Mouse (Mus musculus): ENCODE data around the gene Gm45062. TPM values are rescaled to one million over a fixed set of nuclear protein-coding genes. Genes with fewer than 3 reads are reported as not detected.
"Not testable (repeated sequence)": the region's sequence is repeated elsewhere in the genome, so short reads cannot be mapped to it uniquely, and the experiment has no call there.

Gene Gm45062
- polyA plus RNA-seq, 1 experiment from 2014 or later: 5.5 TPM

- Histone ChIP-seq H3K9ac (no peak overlapping the region), H3K27me3 (no peaks in the 10 kb centered on the region), H3K4me3 (no peak overlapping the region), H3K4me1 (replicated peaks) (peaks cover 4% of the 10 kb centered on the region), H3K36me3 (no peaks in the 10 kb centered on the region), H3K9me3 (replicated peaks) (no peaks in the 10 kb centered on the region), H3K27ac (no peak overlapping the region), H3K4me2 (no peak overlapping the region)
- no peak for ATAC-seq (replicated peaks; ENCODE audit: insufficient number of reproducible peaks, insufficient read depth, low FRiP score, low read depth)
- WGBS: 83% methylated on average over 2 of the region's 2 CpGs
Measured at GRCm38 (mm10) chr6:8319591-8319990, 60.3 kb downstream of the Gm45062 start.

GRCm38 (mm10) chr6:8331496-8331895 lies 72.2 kb downstream of the Gm45062 start:
- not testable (repeated sequence) for ATAC-seq (replicated peaks; ENCODE audit: insufficient number of reproducible peaks, insufficient read depth, low FRiP score, low read depth)
- 96% methylated on average over 3 of the region's 3 CpGs for WGBS

GRCm38 (mm10) chr6:8333380-8333779 lies 74.1 kb downstream of the Gm45062 start:
- Histone ChIP-seq H3K4me2 (no peak overlapping the region), H3K4me3 (no peak overlapping the region), H3K4me1 (replicated peaks) (no peaks in the 10 kb centered on the region), H3K27me3 (no peaks in the 10 kb centered on the region), H3K9ac (no peak overlapping the region), H3K27ac (no peak overlapping the region), H3K9me3 (replicated peaks) (no peaks in the 10 kb centered on the region), H3K36me3 (no peaks in the 10 kb centered on the region)
- 94% methylated on average over 1 of the region's 1 CpGs for WGBS
- ATAC-seq (replicated peaks; ENCODE audit: insufficient number of reproducible peaks, insufficient read depth, low FRiP score, low read depth): no peak

More at GRCm38 (mm10) chr6:8331496-8331895, 72.2 kb downstream of the Gm45062 start:
- H3K27ac ChIP-seq; H3K27me3 ChIP-seq; H3K4me3 ChIP-seq; H3K4me1 ChIP-seq (replicated peaks); H3K9me3 ChIP-seq (replicated peaks); H3K4me2 ChIP-seq; H3K9ac ChIP-seq; H3K36me3 ChIP-seq: not testable (repeated sequence)

GRCm38 (mm10) chr6:8336487-8337390 lies 77.5 kb downstream of the Gm45062 start:
- 78% methylated on average over 9 of the region's 9 CpGs for WGBS
- no peaks in the 10 kb centered on the region for H3K4me1 ChIP-seq (replicated peaks)

GRCm38 (mm10) chr6:8339453-8339852 lies 80.2 kb downstream of the Gm45062 start:
- no peak overlapping the region for H3K9ac ChIP-seq

More at GRCm38 (mm10) chr6:8336487-8337390, 77.5 kb downstream of the Gm45062 start:
- Histone ChIP-seq H3K27me3 (no peaks in the 10 kb centered on the region), H3K27ac (no peak overlapping the region), H3K9me3 (replicated peaks) (no peaks in the 10 kb centered on the region), H3K4me3 (no peak overlapping the region), H3K9ac (no peak overlapping the region), H3K36me3 (no peaks in the 10 kb centered on the region), H3K4me2 (no peak overlapping the region)
- ATAC-seq (replicated peaks; ENCODE audit: insufficient number of reproducible peaks, insufficient read depth, low FRiP score, low read depth): no peak

GRCm38 (mm10) chr6:8343271-8343670 lies 84.0 kb downstream of the Gm45062 start:
- Histone ChIP-seq H3K36me3 (no peaks in the 10 kb centered on the region), H3K9me3 (replicated peaks) (no peaks in the 10 kb centered on the region), H3K4me3 (no peak overlapping the region), H3K27me3 (no peaks in the 10 kb centered on the region), H3K9ac (no peak overlapping the region), H3K4me2 (no peak overlapping the region), H3K27ac (no peak overlapping the region), H3K4me1 (replicated peaks) (no peaks in the 10 kb centered on the region)
- no peak for ATAC-seq (replicated peaks; ENCODE audit: insufficient number of reproducible peaks, insufficient read depth, low FRiP score, low read depth)
- WGBS: 79% methylated on average over 4 of the region's 4 CpGs

More at GRCm38 (mm10) chr6:8339453-8339852, 80.2 kb downstream of the Gm45062 start:
- Histone ChIP-seq H3K36me3 (no peaks in the 10 kb centered on the region), H3K4me2 (no peak overlapping the region), H3K9me3 (replicated peaks) (no peaks in the 10 kb centered on the region), H3K27me3 (no peaks in the 10 kb centered on the region), H3K4me1 (replicated peaks) (no peaks in the 10 kb centered on the region), H3K4me3 (no peak overlapping the region), H3K27ac (no peak overlapping the region)
- ATAC-seq (replicated peaks; ENCODE audit: insufficient number of reproducible peaks, insufficient read depth, low FRiP score, low read depth): no peak
- 86% methylated on average over 6 of the region's 6 CpGs for WGBS

GRCm38 (mm10) chr6:8345219-8345856 lies 86.1 kb downstream of the Gm45062 start:
- 69% methylated on average over 5 of the region's 5 CpGs for WGBS
- H3K4me1 ChIP-seq (replicated peaks): no peaks in the 10 kb centered on the region
- no peak for ATAC-seq (replicated peaks; ENCODE audit: insufficient number of reproducible peaks, insufficient read depth, low FRiP score, low read depth)
- no peak overlapping the region for H3K27ac ChIP-seq
- H3K36me3 ChIP-seq: no peaks in the 10 kb centered on the region
- no peak overlapping the region for H3K4me2 ChIP-seq
- H3K27me3 ChIP-seq: no peaks in the 10 kb centered on the region
- no peaks in the 10 kb centered on the region for H3K9me3 ChIP-seq (replicated peaks)
- no peak overlapping the region for H3K9ac ChIP-seq
- H3K4me3 ChIP-seq: no peak overlapping the region

- no peaks in the 10 kb centered on the region for H3K27me3 ChIP-seq
- no peak overlapping the region for H3K9ac ChIP-seq
- ATAC-seq (replicated peaks; ENCODE audit: insufficient number of reproducible peaks, insufficient read depth, low FRiP score, low read depth): no peak
- WGBS: 71% methylated on average over 2 of the region's 2 CpGs
- H3K4me2 ChIP-seq: no peak overlapping the region
- no peak overlapping the region for H3K27ac ChIP-seq
- no peaks in the 10 kb centered on the region for H3K4me1 ChIP-seq (replicated peaks)
- H3K4me3 ChIP-seq: no peak overlapping the region
- H3K9me3 ChIP-seq (replicated peaks): no peaks in the 10 kb centered on the region
- no peaks in the 10 kb centered on the region for H3K36me3 ChIP-seq
Measured at GRCm38 (mm10) chr6:8347154-8347553, 87.9 kb downstream of the Gm45062 start.

- no peaks in the 10 kb centered on the region for H3K9me3 ChIP-seq (replicated peaks)
- H3K4me3 ChIP-seq: no peak overlapping the region
- WGBS: 92% methylated on average over 1 of the region's 1 CpGs
- H3K9ac ChIP-seq: no peak overlapping the region
- no peak overlapping the region for H3K27ac ChIP-seq
- no peaks in the 10 kb centered on the region for H3K27me3 ChIP-seq
- no peaks in the 10 kb centered on the region for H3K4me1 ChIP-seq (replicated peaks)
- H3K4me2 ChIP-seq: no peak overlapping the region
- no peaks in the 10 kb centered on the region for H3K36me3 ChIP-seq
- ATAC-seq (replicated peaks; ENCODE audit: insufficient number of reproducible peaks, insufficient read depth, low FRiP score, low read depth): no peak
Measured at GRCm38 (mm10) chr6:8348344-8348743, 89.1 kb downstream of the Gm45062 start.

GRCm38 (mm10) chr6:8349060-8349670 lies 89.9 kb downstream of the Gm45062 start:
- Histone ChIP-seq H3K4me1 (replicated peaks) (no peaks in the 10 kb centered on the region), H3K36me3 (no peaks in the 10 kb centered on the region), H3K4me3 (no peak overlapping the region), H3K27ac (no peak overlapping the region), H3K27me3 (no peaks in the 10 kb centered on the region), H3K9ac (no peak overlapping the region), H3K9me3 (replicated peaks) (no peaks in the 10 kb centered on the region), H3K4me2 (no peak overlapping the region)
- 85% methylated on average over 2 of the region's 2 CpGs for WGBS
- no peak for ATAC-seq (replicated peaks; ENCODE audit: insufficient number of reproducible peaks, insufficient read depth, low FRiP score, low read depth)

GRCm38 (mm10) chr6:8351507-8351906 lies 92.3 kb downstream of the Gm45062 start:
- 89% methylated on average over 2 of the region's 2 CpGs for WGBS
- H3K4me2 ChIP-seq: no peak overlapping the region
- ATAC-seq (replicated peaks; ENCODE audit: insufficient number of reproducible peaks, insufficient read depth, low FRiP score, low read depth): no peak

More at GRCm38 (mm10) chr6:8351507-8351906, 92.3 kb downstream of the Gm45062 start:
- H3K27me3 ChIP-seq: no peaks in the 10 kb centered on the region
- H3K9me3 ChIP-seq (replicated peaks): no peaks in the 10 kb centered on the region
- H3K36me3 ChIP-seq: no peaks in the 10 kb centered on the region
- no peak overlapping the region for H3K27ac ChIP-seq
- H3K9ac ChIP-seq: no peak overlapping the region
- H3K4me1 ChIP-seq (replicated peaks): no peaks in the 10 kb centered on the region
- no peak overlapping the region for H3K4me3 ChIP-seq

Measured in heart, embryonic 15.5 days (tissue).